Comparison of ENCODE assay signal across 2 mouse cellular contexts in the genomic region with DNA sequence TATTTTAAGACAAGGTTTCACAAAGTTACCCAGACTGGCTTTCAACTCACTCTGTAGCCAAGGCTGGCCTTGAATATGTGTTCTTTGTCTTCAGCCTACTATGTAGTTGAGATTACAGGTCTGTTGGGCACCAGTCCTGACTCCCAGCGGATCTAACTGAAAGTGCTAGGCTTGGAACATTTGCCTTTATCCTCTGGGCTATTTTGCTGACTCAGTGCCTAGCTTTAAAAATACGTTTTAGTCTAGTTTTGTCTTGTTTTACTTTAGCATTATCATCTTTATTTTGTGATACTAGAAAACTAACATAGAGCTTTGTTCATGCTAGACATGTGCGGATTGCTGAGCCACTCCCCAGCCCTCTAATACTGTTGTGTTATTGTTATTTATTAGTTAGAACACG.
TF ChIP-seq lines count a peak whose summit lies in the region.

No protein-coding gene starts in this region.

TF ChIP-seq in CH12.LX, 34 proteins besides CTCF, POLR2A, EP300 and RAD21:
- no peak for TF ChIP-seq CHD2 (IDR thresholded peaks at IDR 0.05; ENCODE audit: low read length)
- peak; percentile 75 for TF ChIP-seq MAFK (IDR thresholded peaks at IDR 0.05; ENCODE audit: insufficient replicate concordance, low read length)
- no peak for TF ChIP-seq UBTF (IDR thresholded peaks at IDR 0.05; ENCODE audit: low read depth, low read length)
- TF ChIP-seq CHD1 (IDR thresholded peaks at IDR 0.05; ENCODE audit: low read depth, low read length) = no peak

TF ChIP-seq in MEL, 35 proteins besides CTCF, POLR2A, EP300 and RAD21:
- TF ChIP-seq MAFK (IDR thresholded peaks at IDR 0.05; ENCODE audit: borderline replicate concordance, low read depth, low read length) (peak; percentile 24; the same call in 1 of the 2 replicates), NRF1 (IDR thresholded peaks at IDR 0.05; ENCODE audit: insufficient read depth, low read depth, low read length, poor library complexity, severe bottlenecking) (no peak)
